Mouse (Mus musculus): ENCODE measurements at regions not wholly inside any gene's neighbourhood (a gene's known extent, or its start where the extent isn't known, plus 50 kb on each side); places are given as distances from the start of the nearest gene placed in this dataset.

- Histone ChIP-seq H3K9ac (replicated peaks; ENCODE audit: low read depth) (no peak overlapping the region), H3K36me3 (ENCODE audit: insufficient read depth, low read length) (no peaks in the 10 kb centered on the region), H3K9me3 (ENCODE audit: low read length) (no peaks in the 10 kb centered on the region), H3K4me3 (ENCODE audit: low read depth, low read length) (no peak overlapping the region), H3K4me1 (ENCODE audit: insufficient read depth, low read depth, low read length) (no peaks in the 10 kb centered on the region), H3K27me3 (replicated peaks; ENCODE audit: insufficient read depth, low read length) (no peaks in the 10 kb centered on the region), H3K4me2 (replicated peaks; ENCODE audit: low read depth, low read length) (no peak overlapping the region), H3K27ac (ENCODE audit: low read length) (no peak overlapping the region)
- no peak for TF ChIP-seq EP300 (IDR thresholded peaks at IDR 0.05)
- WGBS = 62% methylated on average over 3 of the region's 3 CpGs
- DNase-seq (ENCODE audit: low spot score) (no peak), ATAC-seq (no peak)
Observed at GRCm38 (mm10) chr1:16007809-16008208, 85.3 kb downstream of the 4930444P10Rik start.

DNA sequence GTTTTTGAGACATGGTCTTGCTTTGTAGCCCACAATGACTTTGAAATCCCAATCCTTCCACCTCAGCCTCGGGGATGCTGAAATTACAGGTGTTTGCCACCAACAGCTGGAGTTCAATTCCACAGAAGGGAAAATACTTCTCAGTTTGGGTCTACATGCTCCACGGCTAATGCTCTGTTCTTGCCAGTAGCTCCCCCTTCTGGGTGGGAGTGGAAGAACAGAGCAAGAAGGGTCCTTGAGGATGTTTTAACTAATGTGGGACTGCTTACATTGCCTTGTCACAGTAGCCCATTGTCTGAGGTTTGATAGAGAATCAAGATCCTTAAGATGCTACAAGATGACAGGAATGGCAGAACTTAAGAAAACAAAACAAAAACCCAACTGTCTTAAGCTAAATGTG, 86.2 kb downstream of the 4930444P10Rik start:
- Histone ChIP-seq H3K4me2 (replicated peaks; ENCODE audit: low read depth, low read length) (no peak overlapping the region), H3K27me3 (replicated peaks; ENCODE audit: insufficient read depth, low read length) (no peaks in the 10 kb centered on the region), H3K36me3 (ENCODE audit: insufficient read depth, low read length) (no peaks in the 10 kb centered on the region), H3K4me1 (ENCODE audit: insufficient read depth, low read depth, low read length) (no peaks in the 10 kb centered on the region), H3K27ac (ENCODE audit: low read length) (no peak overlapping the region), H3K4me3 (ENCODE audit: low read depth, low read length) (no peak overlapping the region), H3K9ac (replicated peaks; ENCODE audit: low read depth) (no peak overlapping the region), H3K9me3 (ENCODE audit: low read length) (no peaks in the 10 kb centered on the region)
- DNase-seq (ENCODE audit: low spot score) (no peak), ATAC-seq (no peak)
- 61% methylated on average over 2 of the region's 2 CpGs for WGBS
- no peak for TF ChIP-seq EP300 (IDR thresholded peaks at IDR 0.05)
- 0 out of 2 replicates have a peak, but pooled peaks have one; percentile 16 for TF ChIP-seq CTCF (IDR thresholded peaks at IDR 0.05)

GRCm38 (mm10) chr1:15997135-15997534, 96.0 kb downstream of the 4930444P10Rik start:
- Histone ChIP-seq H3K9ac (replicated peaks; ENCODE audit: low read depth) (no peak overlapping the region), H3K36me3 (ENCODE audit: insufficient read depth, low read length) (no peaks in the 10 kb centered on the region), H3K9me3 (ENCODE audit: low read length) (no peaks in the 10 kb centered on the region), H3K4me1 (ENCODE audit: insufficient read depth, low read depth, low read length) (no peaks in the 10 kb centered on the region), H3K27ac (ENCODE audit: low read length) (no peak overlapping the region), H3K4me3 (ENCODE audit: low read depth, low read length) (no peak overlapping the region), H3K27me3 (replicated peaks; ENCODE audit: insufficient read depth, low read length) (no peaks in the 10 kb centered on the region), H3K4me2 (replicated peaks; ENCODE audit: low read depth, low read length) (no peak overlapping the region)
- no peak for ATAC-seq
- DNase-seq (ENCODE audit: low spot score) = no peak
- 73% methylated on average over 5 of the region's 5 CpGs for WGBS
- TF ChIP-seq EP300 (IDR thresholded peaks at IDR 0.05) (no peak), CTCF (IDR thresholded peaks at IDR 0.05) (no peak)

DNA sequence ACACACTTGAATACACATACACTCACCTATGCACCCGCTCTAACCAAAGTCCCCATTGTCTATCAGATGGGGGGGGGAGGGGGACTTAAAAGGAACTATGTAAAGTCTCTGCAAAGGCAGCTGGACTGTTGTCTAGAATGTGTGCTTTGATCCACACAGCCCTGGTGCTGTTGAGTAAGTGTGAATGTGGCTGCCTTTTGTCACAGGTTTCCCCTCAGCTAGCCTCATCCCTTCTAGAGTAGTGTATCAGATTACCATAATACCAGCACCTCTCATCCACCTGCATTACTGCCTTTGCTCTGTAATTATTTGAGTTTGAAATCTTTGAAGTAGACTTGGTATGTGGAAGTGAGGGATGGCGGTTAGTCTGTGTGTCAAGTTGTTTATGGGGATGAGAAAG, 96.8 kb downstream of the 4930444P10Rik start:
- Histone ChIP-seq H3K4me1 (ENCODE audit: insufficient read depth, low read depth, low read length) (no peaks in the 10 kb centered on the region), H3K9ac (replicated peaks; ENCODE audit: low read depth) (no peak overlapping the region), H3K4me2 (replicated peaks; ENCODE audit: low read depth, low read length) (no peak overlapping the region), H3K36me3 (ENCODE audit: insufficient read depth, low read length) (no peaks in the 10 kb centered on the region), H3K27me3 (replicated peaks; ENCODE audit: insufficient read depth, low read length) (no peaks in the 10 kb centered on the region), H3K4me3 (ENCODE audit: low read depth, low read length) (no peak overlapping the region), H3K9me3 (ENCODE audit: low read length) (no peaks in the 10 kb centered on the region), H3K27ac (ENCODE audit: low read length) (no peak overlapping the region)
- 48% methylated on average over 2 of the region's 2 CpGs for WGBS
- DNase-seq (ENCODE audit: low spot score) = no peak
- ATAC-seq = no peak
- TF ChIP-seq EP300 (IDR thresholded peaks at IDR 0.05) = no peak
- no peak for TF ChIP-seq CTCF (IDR thresholded peaks at IDR 0.05)

DNA sequence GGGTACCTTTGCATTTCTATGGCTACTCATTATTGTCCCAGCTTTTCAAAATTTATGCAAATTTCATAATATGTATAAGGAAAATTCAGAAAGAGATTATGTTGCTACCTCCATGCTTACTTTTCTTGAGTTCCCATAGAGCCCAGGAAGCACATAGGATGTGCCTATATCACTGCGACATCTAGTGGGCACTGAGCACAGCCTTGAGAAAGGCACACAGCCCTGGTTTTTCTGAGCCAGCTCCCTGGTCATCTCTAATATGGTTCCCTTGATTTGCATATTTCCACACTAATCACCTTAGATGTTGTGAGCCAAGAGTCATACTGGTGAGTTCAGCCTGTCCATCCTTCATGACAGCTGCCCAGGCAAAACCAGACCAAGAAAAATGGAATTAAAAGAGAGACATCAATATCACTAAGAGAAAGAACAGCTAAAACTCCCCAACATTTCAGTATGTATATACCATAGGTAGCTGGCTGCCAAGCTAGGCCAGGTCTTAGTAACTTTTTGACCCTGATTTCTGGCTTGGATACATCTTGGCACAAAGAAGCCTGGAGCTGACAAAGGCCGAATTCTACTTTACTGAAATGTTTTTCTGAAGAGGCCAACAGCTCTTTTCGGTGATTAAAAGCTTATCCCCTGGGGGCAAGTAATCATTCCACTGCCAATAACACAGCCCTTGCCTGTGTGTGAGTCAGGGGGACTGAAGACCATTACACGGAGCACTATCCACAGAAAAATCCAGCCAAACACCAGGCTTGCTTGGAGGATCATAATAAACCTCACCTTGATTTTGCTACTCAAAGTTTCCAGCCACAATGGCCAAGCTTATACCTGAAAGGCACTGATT, 99.3 kb downstream of the 4930444P10Rik start:
- Histone ChIP-seq H3K9me3 (ENCODE audit: low read length) (no peaks in the 10 kb centered on the region), H3K27me3 (replicated peaks; ENCODE audit: insufficient read depth, low read length) (no peaks in the 10 kb centered on the region), H3K4me1 (ENCODE audit: insufficient read depth, low read depth, low read length) (no peaks in the 10 kb centered on the region), H3K36me3 (ENCODE audit: insufficient read depth, low read length) (no peaks in the 10 kb centered on the region), H3K27ac (ENCODE audit: low read length) (no peak overlapping the region), H3K4me2 (replicated peaks; ENCODE audit: low read depth, low read length) (no peak overlapping the region), H3K9ac (replicated peaks; ENCODE audit: low read depth) (no peak overlapping the region), H3K4me3 (ENCODE audit: low read depth, low read length) (no peak overlapping the region)
- DNase-seq (ENCODE audit: low spot score) = peak; percentile 31
- ATAC-seq = no peak
- TF ChIP-seq CTCF (IDR thresholded peaks at IDR 0.05) = peak; percentile 57
- TF ChIP-seq EP300 (IDR thresholded peaks at IDR 0.05) = no peak
- WGBS = 65% methylated on average over 4 of the region's 4 CpGs

DNA sequence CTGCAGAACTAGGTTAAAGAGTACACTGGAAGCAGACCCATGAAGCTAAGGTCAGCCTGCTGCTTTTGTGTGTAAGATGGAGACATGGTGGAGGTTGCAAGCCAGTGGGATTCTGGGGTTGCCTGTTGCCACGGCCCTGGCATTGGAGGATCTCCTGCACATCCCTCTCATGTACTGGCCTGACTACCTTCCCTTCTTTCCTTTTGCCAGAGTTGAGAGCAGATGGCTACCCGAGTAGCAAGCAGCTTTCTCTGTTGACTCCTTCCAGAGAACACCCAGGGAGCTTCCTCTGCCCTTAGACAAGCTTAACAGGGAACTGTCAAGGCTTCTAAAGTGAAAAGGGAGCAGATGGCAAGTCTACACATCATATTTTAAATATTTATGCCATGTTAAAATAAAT, 102.1 kb downstream of the 4930444P10Rik start:
- ATAC-seq (no peak), DNase-seq (ENCODE audit: low spot score) (no peak)
- 39% methylated on average over 2 of the region's 2 CpGs for WGBS

More for the DNA sequence above, 102.1 kb downstream of the 4930444P10Rik start:
- Histone ChIP-seq H3K4me1 (ENCODE audit: insufficient read depth, low read depth, low read length) (no peaks in the 10 kb centered on the region), H3K9ac (replicated peaks; ENCODE audit: low read depth) (no peak overlapping the region), H3K36me3 (ENCODE audit: insufficient read depth, low read length) (no peaks in the 10 kb centered on the region), H3K4me3 (ENCODE audit: low read depth, low read length) (no peak overlapping the region), H3K27me3 (replicated peaks; ENCODE audit: insufficient read depth, low read length) (no peaks in the 10 kb centered on the region), H3K4me2 (replicated peaks; ENCODE audit: low read depth, low read length) (no peak overlapping the region), H3K27ac (ENCODE audit: low read length) (no peak overlapping the region), H3K9me3 (ENCODE audit: low read length) (no peaks in the 10 kb centered on the region)
- no peak for TF ChIP-seq CTCF (IDR thresholded peaks at IDR 0.05)
- TF ChIP-seq EP300 (IDR thresholded peaks at IDR 0.05) = no peak
